Mouse (Mus musculus): ENCODE results near the gene Arl4c.

Arl4c gene

GRCm38 (mm10) chr1:88699856-88700791 lies 1.9 kb downstream of the Arl4c start:
- peak; percentile 42 for DNase-seq

- peak; percentile 33 for DNase-seq
Observed at GRCm38 (mm10) chr1:88699401-88699800, 2.6 kb downstream of the Arl4c start.

GRCm38 (mm10) chr1:88698926-88699325 lies 3.1 kb downstream of the Arl4c start:
- no peak for DNase-seq

- DNase-seq: no peak
Observed at GRCm38 (mm10) chr1:88698131-88698530, 3.9 kb downstream of the Arl4c start.

- DNase-seq: no peak
Observed at GRCm38 (mm10) chr1:88696408-88696807, 5.6 kb downstream of the Arl4c start.

GRCm38 (mm10) chr1:88694353-88694752 lies 7.7 kb downstream of the Arl4c start:
- no peak for DNase-seq

GRCm38 (mm10) chr1:88692293-88692827 lies 9.7 kb downstream of the Arl4c start:
- DNase-seq: no peak

GRCm38 (mm10) chr1:88690601-88691000 lies 11.4 kb downstream of the Arl4c start:
- no peak for DNase-seq

GRCm38 (mm10) chr1:88684765-88685164 lies 17.3 kb downstream of the Arl4c start:
- no peak for DNase-seq

GRCm38 (mm10) chr1:88681596-88681995 lies 20.4 kb downstream of the Arl4c start:
- no peak for DNase-seq

GRCm38 (mm10) chr1:88680804-88681203 lies 21.2 kb downstream of the Arl4c start:
- DNase-seq: no peak

GRCm38 (mm10) chr1:88678231-88678739 lies 23.7 kb downstream of the Arl4c start:
- DNase-seq: no peak

- DNase-seq: no peak
Observed at GRCm38 (mm10) chr1:88670807-88671206, 31.2 kb downstream of the Arl4c start.

- no peak for DNase-seq
Observed at GRCm38 (mm10) chr1:88668846-88669810, 32.9 kb downstream of the Arl4c start.

- DNase-seq: no peak
Observed at GRCm38 (mm10) chr1:88668353-88668752, 33.7 kb downstream of the Arl4c start.

GRCm38 (mm10) chr1:88664623-88665022 lies 37.4 kb downstream of the Arl4c start:
- no peak for DNase-seq

- no peak for DNase-seq
Observed at GRCm38 (mm10) chr1:88662736-88663135, 39.3 kb downstream of the Arl4c start.

GRCm38 (mm10) chr1:88661209-88661608 lies 40.8 kb downstream of the Arl4c start:
- no peak for DNase-seq

GRCm38 (mm10) chr1:88658290-88658857 lies 43.6 kb downstream of the Arl4c start:
- peak; percentile 26 for DNase-seq

- no peak for DNase-seq
Observed at GRCm38 (mm10) chr1:88656096-88656480, 45.9 kb downstream of the Arl4c start.

- no peak for DNase-seq
Observed at GRCm38 (mm10) chr1:88655473-88656095, 46.4 kb downstream of the Arl4c start.
